Mouse (Mus musculus): ENCODE measurements around the gene Mapk12.

The Mapk12 gene

DNA sequence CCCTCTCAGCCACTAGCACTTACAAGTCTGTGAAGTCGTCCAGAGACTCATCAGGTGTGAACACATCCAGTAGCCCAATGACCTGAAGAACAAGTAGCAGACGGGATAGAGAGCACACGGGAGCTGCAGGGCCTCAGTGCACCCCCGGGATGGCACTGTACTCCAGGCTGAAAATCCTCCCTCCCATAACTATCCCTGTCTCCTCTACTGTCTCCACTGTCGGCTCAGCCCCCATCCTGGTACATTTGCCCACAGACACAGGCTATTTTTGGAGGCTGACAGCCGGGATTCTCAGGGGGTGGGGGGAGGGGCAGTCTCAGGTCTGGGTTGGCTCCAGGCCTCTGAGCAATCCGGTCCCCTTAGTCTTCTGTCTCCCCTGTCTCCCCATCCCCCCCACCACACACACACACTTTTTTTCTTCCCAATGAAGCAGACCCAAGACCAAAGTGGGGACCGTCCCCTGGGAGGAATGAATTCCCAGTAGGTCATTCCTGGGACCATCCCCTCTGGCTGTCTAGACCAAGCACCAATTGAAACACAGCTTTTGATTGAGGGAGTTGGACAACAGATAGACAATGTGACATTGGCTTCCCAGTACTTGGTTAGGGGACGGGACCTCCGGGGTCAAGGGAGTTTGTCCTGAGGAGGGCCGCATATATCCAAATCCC, 3.0 kb downstream of the Mapk12 start:
- no peak for DNase-seq (ENCODE audit: low spot score in 2 of 2)

GRCm38 (mm10) chr15:89136461-89137155, 3.9 kb downstream of the Mapk12 start:
- no peak for DNase-seq (ENCODE audit: low spot score in 2 of 2)

DNA sequence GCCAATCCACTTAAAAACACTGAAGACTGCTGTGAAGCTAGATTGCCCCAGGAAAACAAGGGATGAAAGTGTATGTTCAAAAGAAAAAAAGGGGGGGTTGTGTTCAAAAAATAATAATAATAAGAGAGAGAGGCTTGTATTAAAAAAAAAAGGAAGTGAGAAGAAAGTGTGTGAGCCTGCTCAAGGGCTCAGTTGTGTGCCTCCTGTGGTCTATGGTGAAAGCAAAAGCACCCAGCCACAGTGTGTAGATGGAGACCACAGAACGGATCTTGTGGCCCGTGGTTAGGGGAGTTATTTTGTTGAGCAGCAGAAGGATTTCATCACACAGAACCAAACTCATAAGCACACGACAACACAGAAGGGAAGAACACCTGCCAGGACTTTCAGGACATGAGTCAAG, 9.2 kb downstream of the Mapk12 start:
- DNase-seq (ENCODE audit: low spot score in 2 of 2) = no peak

DNA sequence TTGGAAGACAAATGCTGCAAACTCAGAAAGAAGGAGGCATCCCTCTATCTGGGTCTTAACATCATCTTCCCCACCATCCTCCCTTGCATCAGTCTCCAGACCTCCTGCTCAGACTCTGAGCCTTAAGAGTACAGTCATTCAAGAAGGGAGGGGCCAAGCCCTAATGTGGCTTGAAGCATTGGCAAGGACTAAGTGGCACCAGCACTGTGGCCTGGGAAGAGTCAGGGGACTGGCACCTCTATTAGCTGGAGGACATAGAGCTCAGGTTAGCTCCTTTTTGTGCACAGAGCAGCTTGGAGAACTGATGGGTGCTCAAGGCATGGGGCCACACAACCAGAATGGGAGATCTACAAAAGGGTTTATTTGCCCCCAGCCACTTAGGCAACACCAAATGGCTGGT, 10.3 kb downstream of the Mapk12 start:
- DNase-seq (ENCODE audit: low spot score in 2 of 2) = no peak

GRCm38 (mm10) chr15:89128382-89129350, 11.8 kb downstream of the Mapk12 start, which contains the start of gene Hdac10:
Hdac10 (minus strand) TSS chr15:89128700.
- DNase-seq (ENCODE audit: low spot score in 2 of 2) = peak; percentile 72 to 76

GRCm38 (mm10) chr15:89127364-89127940, 13.1 kb downstream of the Mapk12 start:
- DNase-seq (ENCODE audit: low spot score in 2 of 2) = no peak

GRCm38 (mm10) chr15:89126622-89127021, 13.9 kb downstream of the Mapk12 start:
- DNase-seq (ENCODE audit: low spot score in 2 of 2) = no peak

DNA sequence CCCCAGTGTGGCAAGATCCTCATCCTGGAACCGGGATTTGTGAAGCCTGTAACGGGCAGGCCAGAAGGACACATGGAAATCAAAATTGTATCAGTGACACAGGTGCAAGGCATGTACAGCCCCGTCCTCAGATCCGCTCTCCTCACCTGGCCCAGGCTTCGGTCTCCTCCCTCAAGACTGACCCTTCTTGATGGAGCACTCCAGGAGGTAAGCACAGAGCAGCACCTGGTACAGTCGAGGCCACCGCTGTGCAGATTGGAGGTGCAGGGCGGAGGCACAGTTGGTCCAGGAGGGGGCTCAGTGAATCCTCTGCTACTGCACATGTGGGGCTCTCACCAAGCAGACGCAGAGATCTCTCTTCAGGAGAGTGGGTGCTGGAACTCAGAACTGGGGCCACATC, 15.2 kb downstream of the Mapk12 start:
- no peak for DNase-seq (ENCODE audit: low spot score in 2 of 2)

GRCm38 (mm10) chr15:89124312-89124711, 16.2 kb downstream of the Mapk12 start:
- DNase-seq (ENCODE audit: low spot score in 2 of 2) = no peak

GRCm38 (mm10) chr15:89123595-89123994, 16.9 kb downstream of the Mapk12 start:
- peak in 1 of 2 experiments; percentile 55 for DNase-seq (ENCODE audit: low spot score in 2 of 2)

GRCm38 (mm10) chr15:89122649-89123366, 17.7 kb downstream of the Mapk12 start, which contains the start of gene Tubgcp6:
Tubgcp6 (minus strand) TSS chr15:89123112.
- peak; percentile 91 to 92 for DNase-seq (ENCODE audit: low spot score in 2 of 2)

DNA sequence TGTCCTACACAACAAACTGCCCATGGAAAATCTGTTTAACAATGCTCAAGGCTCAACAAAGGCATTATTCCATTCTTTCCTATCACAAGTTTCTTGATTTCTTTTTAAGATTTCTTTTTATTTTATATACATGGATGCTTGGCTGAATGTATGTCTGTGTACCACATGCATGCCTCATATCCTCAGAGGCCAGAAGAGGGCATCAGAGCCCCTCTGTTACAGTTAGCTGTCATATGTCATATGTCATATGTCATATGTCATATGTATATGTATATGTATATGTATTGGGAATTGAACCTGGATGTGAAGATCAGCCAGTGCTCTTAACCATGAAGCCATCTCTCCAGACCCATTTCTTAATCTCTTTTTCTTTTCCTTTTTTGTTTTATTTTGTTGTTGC, 22.5 kb downstream of the Mapk12 start:
- DNase-seq (ENCODE audit: low spot score in 2 of 2) = no peak

- DNase-seq (ENCODE audit: low spot score in 2 of 2) = no peak
Observed at GRCm38 (mm10) chr15:89110147-89110546, 30.4 kb downstream of the Mapk12 start.

DNA sequence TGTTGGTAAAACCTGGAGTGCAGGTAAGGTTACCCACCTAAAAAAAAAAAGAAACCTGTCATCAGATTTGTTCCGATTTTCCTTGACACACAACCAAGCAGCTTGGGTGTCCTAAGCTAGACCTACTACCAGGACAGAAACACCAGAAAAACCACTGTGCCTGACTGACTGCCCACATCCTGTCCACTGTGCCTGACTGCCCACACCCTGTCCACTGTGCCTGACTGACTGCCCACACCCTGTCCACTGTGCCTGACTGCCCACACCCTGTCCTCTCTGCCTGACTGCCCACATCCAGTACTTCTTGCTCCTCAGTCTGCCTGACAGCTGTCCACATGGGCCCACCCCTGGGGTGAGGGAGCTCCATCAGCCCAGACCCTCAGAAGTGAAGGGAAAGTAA, 33.5 kb downstream of the Mapk12 start:
- no peak for DNase-seq (ENCODE audit: low spot score in 2 of 2)

GRCm38 (mm10) chr15:89106073-89106472, 34.4 kb downstream of the Mapk12 start:
- no peak for DNase-seq (ENCODE audit: low spot score in 2 of 2)

DNA sequence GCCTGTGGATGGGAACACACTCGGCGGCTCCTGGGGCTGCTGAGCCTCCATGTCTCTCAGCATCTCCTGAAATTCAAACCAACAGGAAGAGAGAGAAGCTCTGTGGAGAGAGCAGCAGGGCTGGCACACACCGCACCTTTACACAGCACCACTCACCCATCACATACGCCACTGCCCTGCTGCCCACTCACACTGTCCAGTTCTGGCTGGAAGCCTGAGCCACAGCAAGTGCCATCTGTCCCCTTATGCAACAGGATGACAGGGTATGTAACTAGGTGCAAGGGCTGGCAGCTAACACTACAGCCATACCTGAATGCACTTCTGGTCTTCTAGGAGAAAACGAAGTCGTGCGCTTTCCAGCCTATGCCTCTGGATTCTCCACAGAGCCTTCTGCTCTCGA, 36.1 kb downstream of the Mapk12 start:
- no peak for DNase-seq (ENCODE audit: low spot score in 2 of 2)

GRCm38 (mm10) chr15:89103921-89104320, 36.6 kb downstream of the Mapk12 start:
- DNase-seq (ENCODE audit: low spot score in 2 of 2) = no peak

GRCm38 (mm10) chr15:89102646-89103045, 37.9 kb downstream of the Mapk12 start:
- DNase-seq (ENCODE audit: low spot score in 2 of 2) = no peak

DNA sequence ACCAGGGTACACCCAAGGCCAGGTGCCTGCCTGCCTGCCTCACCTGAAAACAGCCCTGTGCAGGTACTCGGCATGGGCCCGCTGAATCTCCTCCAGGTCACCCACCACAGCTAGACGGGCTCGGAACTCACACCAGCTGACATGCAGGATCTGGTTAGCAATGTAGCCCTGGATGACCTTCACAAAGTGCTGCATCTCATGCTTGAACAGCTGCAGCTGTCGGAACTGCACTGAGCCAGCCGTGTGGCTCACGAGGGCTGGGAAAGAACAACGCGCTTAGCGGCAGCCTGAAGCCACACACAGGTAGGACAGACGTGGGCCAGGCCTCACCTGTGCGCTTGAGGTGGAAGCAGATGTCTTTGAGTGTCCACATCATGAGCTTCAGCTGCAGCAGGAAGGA, 39.7 kb downstream of the Mapk12 start:
- no peak for DNase-seq (ENCODE audit: low spot score in 2 of 2)

DNA sequence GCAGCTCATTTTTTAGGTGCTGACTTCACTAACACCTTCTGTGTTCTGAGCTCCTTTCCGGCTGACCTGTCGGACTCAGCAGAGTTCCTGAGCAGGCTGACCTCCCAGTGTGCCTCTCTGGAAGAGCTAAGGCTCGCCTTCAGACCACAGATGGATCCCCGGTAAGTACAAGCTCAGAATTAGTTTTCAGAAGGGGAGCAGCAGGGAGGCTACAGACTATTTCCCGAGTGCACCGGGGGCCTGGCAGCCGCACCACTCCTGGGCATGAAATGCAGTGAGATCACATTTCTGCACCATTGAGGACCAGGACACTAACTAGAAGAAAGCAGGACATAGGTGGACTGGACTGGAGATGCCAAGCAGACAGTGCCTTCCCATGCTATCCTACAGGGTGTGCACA, 41.9 kb downstream of the Mapk12 start:
- no peak for DNase-seq (ENCODE audit: low spot score in 2 of 2)

DNA sequence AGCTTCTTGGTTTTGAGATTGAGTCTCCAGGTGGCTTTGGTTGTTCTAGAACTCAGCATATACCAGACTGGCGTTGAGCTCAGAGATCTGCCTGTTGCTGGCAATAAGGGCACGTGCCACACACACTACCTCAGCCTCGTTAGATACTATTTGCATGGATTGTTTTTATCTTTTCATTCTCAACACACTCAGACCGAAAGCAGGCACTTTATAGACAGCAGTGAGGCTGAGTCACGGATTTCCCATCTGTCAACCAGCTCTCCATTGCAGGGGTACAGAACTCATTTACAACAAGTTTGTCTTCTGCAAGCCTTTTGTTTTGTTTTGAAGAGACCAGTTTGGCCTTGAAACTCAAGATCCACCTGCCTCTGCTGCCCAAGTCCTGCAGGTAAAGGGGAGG, 43.1 kb downstream of the Mapk12 start:
- no peak for DNase-seq (ENCODE audit: low spot score in 2 of 2)

Measured in frontal cortex, postnatal 14 days (tissue).